Mouse (Mus musculus) heart, postnatal 0 days (tissue): ENCODE data around the gene Abca13.

Source experiments
- CTCF ChIP-seq: IDR thresholded peaks from 2 replicates; pipeline ENCODE4 v1.5.1; 2016; ENCODE audit warnings: antibody characterized with exemption, control low read depth, low read depth
- EP300 ChIP-seq: IDR thresholded peaks from 2 replicates; pipeline ENCODE4 v1.6.1; 2016; ENCODE audit warnings: antibody characterized with exemption, low read depth

- TF ChIP-seq CTCF, result no peak
- TF ChIP-seq EP300, result no peak
Observed at GRCm38 (mm10) chr11:9439781-9440180, 248.0 kb downstream of the Abca13 start.
